Mouse (Mus musculus): Measurements from ENCODE around the gene Dcun1d4. TPM values are rescaled to one million over a fixed set of nuclear protein-coding genes. Genes with fewer than 3 reads are reported as not detected.

The Dcun1d4 gene
- polyA plus RNA-seq, 1 experiment from 2014 or later, result 2.9 TPM

GRCm38 (mm10) chr5:73553903-73554302 lies 73.1 kb downstream of the Dcun1d4 start:
- H3K9me3 ChIP-seq (replicated peaks), result no peaks in the 10 kb centered on the region
- H3K9ac ChIP-seq, result no peak overlapping the region
- no peak overlapping the region for H3K4me2 ChIP-seq
- peaks cover 3% of the 10 kb centered on the region; the same call in 1 of the 2 replicates for H3K36me3 ChIP-seq
- H3K4me1 ChIP-seq (replicated peaks), result no peaks in the 10 kb centered on the region
- no peak overlapping the region for H3K27ac ChIP-seq
- no peak overlapping the region for H3K4me3 ChIP-seq (replicated peaks)
- WGBS (ENCODE audit: insufficient replicate concordance), result 84% methylated on average over 11 of the region's 11 CpGs
- ATAC-seq (ENCODE audit: low read depth) (no peak), DNase-seq (no peak)
- H3K27me3 ChIP-seq, result no peaks in the 10 kb centered on the region

- Histone ChIP-seq H3K27ac (no peak overlapping the region), H3K4me1 (replicated peaks) (no peaks in the 10 kb centered on the region), H3K36me3 (peaks cover 3% of the 10 kb centered on the region; the same call in 1 of the 2 replicates), H3K4me3 (replicated peaks) (no peak overlapping the region), H3K4me2 (no peak overlapping the region), H3K27me3 (no peaks in the 10 kb centered on the region), H3K9ac (no peak overlapping the region), H3K9me3 (replicated peaks) (no peaks in the 10 kb centered on the region)
- ATAC-seq (ENCODE audit: low read depth), result no peak
- no peak for DNase-seq
- 69% methylated on average over 8 of the region's 8 CpGs for WGBS (ENCODE audit: insufficient replicate concordance)
Observed at GRCm38 (mm10) chr5:73555096-73555852, 74.5 kb downstream of the Dcun1d4 start.

GRCm38 (mm10) chr5:73556733-73557425 lies 76.1 kb downstream of the Dcun1d4 start:
- no peak overlapping the region for H3K9ac ChIP-seq
- ATAC-seq (ENCODE audit: low read depth), result no peak
- no peak overlapping the region for H3K4me2 ChIP-seq
- no peaks in the 10 kb centered on the region for H3K27me3 ChIP-seq
- no peaks in the 10 kb centered on the region for H3K9me3 ChIP-seq (replicated peaks)
- peaks cover 3% of the 10 kb centered on the region; the same call in 1 of the 2 replicates for H3K36me3 ChIP-seq
- no peak overlapping the region for H3K27ac ChIP-seq
- no peak for DNase-seq
- no peak overlapping the region for H3K4me3 ChIP-seq (replicated peaks)
- WGBS (ENCODE audit: insufficient replicate concordance), result 75% methylated on average over 12 of the region's 12 CpGs
- no peaks in the 10 kb centered on the region for H3K4me1 ChIP-seq (replicated peaks)

GRCm38 (mm10) chr5:73558756-73559155 lies 78.0 kb downstream of the Dcun1d4 start:
- no peaks in the 10 kb centered on the region for H3K27me3 ChIP-seq
- no peaks in the 10 kb centered on the region for H3K4me1 ChIP-seq (replicated peaks)
- H3K9ac ChIP-seq, result no peak overlapping the region
- no peak overlapping the region for H3K27ac ChIP-seq
- no peak overlapping the region for H3K4me2 ChIP-seq
- H3K36me3 ChIP-seq, result peaks cover 3% of the 10 kb centered on the region; the same call in 1 of the 2 replicates
- ATAC-seq (ENCODE audit: low read depth) (no peak), DNase-seq (no peak)
- H3K4me3 ChIP-seq (replicated peaks), result no peak overlapping the region
- no peaks in the 10 kb centered on the region for H3K9me3 ChIP-seq (replicated peaks)
- 68% methylated on average over 6 of the region's 6 CpGs for WGBS (ENCODE audit: insufficient replicate concordance)

GRCm38 (mm10) chr5:73564038-73564437 lies 83.2 kb downstream of the Dcun1d4 start:
- Histone ChIP-seq H3K4me2 (no peak overlapping the region), H3K36me3 (no peaks in the 10 kb centered on the region), H3K9ac (no peak overlapping the region), H3K9me3 (replicated peaks) (no peaks in the 10 kb centered on the region), H3K4me3 (replicated peaks) (no peak overlapping the region), H3K4me1 (replicated peaks) (no peaks in the 10 kb centered on the region), H3K27ac (no peak overlapping the region), H3K27me3 (no peaks in the 10 kb centered on the region)
- ATAC-seq (ENCODE audit: low read depth) (no peak), DNase-seq (no peak)
- 81% methylated on average over 6 of the region's 6 CpGs for WGBS (ENCODE audit: insufficient replicate concordance)

- no peaks in the 10 kb centered on the region for H3K4me1 ChIP-seq (replicated peaks)
- no peak overlapping the region for H3K27ac ChIP-seq
- no peak overlapping the region for H3K9ac ChIP-seq
- 63% methylated on average over 5 of the region's 5 CpGs for WGBS (ENCODE audit: insufficient replicate concordance)
- no peak for DNase-seq
- no peaks in the 10 kb centered on the region for H3K27me3 ChIP-seq
- no peaks in the 10 kb centered on the region for H3K9me3 ChIP-seq (replicated peaks)
- no peak for ATAC-seq (ENCODE audit: low read depth)
- H3K4me3 ChIP-seq (replicated peaks), result no peak overlapping the region
- no peak overlapping the region for H3K4me2 ChIP-seq
- no peaks in the 10 kb centered on the region for H3K36me3 ChIP-seq
Observed at GRCm38 (mm10) chr5:73566119-73566518, 85.3 kb downstream of the Dcun1d4 start.

GRCm38 (mm10) chr5:73566892-73567291 lies 86.1 kb downstream of the Dcun1d4 start:
- no peak overlapping the region for H3K27ac ChIP-seq
- H3K4me1 ChIP-seq (replicated peaks), result no peaks in the 10 kb centered on the region
- no peak for DNase-seq
- ATAC-seq (ENCODE audit: low read depth), result no peak
- WGBS (ENCODE audit: insufficient replicate concordance), result 62% methylated on average over 4 of the region's 4 CpGs
- no peaks in the 10 kb centered on the region for H3K36me3 ChIP-seq
- no peaks in the 10 kb centered on the region for H3K9me3 ChIP-seq (replicated peaks)
- H3K9ac ChIP-seq, result no peak overlapping the region
- no peak overlapping the region for H3K4me2 ChIP-seq
- H3K27me3 ChIP-seq, result no peaks in the 10 kb centered on the region
- H3K4me3 ChIP-seq (replicated peaks), result no peak overlapping the region

- no peak overlapping the region for H3K4me3 ChIP-seq (replicated peaks)
- no peak overlapping the region for H3K4me2 ChIP-seq
- ATAC-seq (ENCODE audit: low read depth), result no peak
- no peaks in the 10 kb centered on the region for H3K9me3 ChIP-seq (replicated peaks)
- no peak overlapping the region for H3K27ac ChIP-seq
- no peak overlapping the region for H3K9ac ChIP-seq
- DNase-seq, result no peak
- H3K27me3 ChIP-seq, result no peaks in the 10 kb centered on the region
- no peaks in the 10 kb centered on the region for H3K36me3 ChIP-seq
- H3K4me1 ChIP-seq (replicated peaks), result no peaks in the 10 kb centered on the region
- 56% methylated on average over 5 of the region's 5 CpGs for WGBS (ENCODE audit: insufficient replicate concordance)
Observed at GRCm38 (mm10) chr5:73569181-73569580, 88.4 kb downstream of the Dcun1d4 start.

GRCm38 (mm10) chr5:73571395-73572156 lies 90.8 kb downstream of the Dcun1d4 start:
- H3K4me2 ChIP-seq, result no peak overlapping the region
- H3K27ac ChIP-seq, result no peak overlapping the region
- H3K4me1 ChIP-seq (replicated peaks), result no peaks in the 10 kb centered on the region
- DNase-seq, result no peak
- H3K36me3 ChIP-seq, result no peaks in the 10 kb centered on the region
- H3K4me3 ChIP-seq (replicated peaks), result no peak overlapping the region
- H3K27me3 ChIP-seq, result no peaks in the 10 kb centered on the region
- no peak for ATAC-seq (ENCODE audit: low read depth)
- H3K9ac ChIP-seq, result no peak overlapping the region
- H3K9me3 ChIP-seq (replicated peaks), result no peaks in the 10 kb centered on the region
- WGBS (ENCODE audit: insufficient replicate concordance), result 76% methylated on average over 6 of the region's 6 CpGs

GRCm38 (mm10) chr5:73572846-73573245 lies 92.0 kb downstream of the Dcun1d4 start:
- no peaks in the 10 kb centered on the region for H3K27me3 ChIP-seq
- H3K4me3 ChIP-seq (replicated peaks), result no peak overlapping the region
- no peak overlapping the region for H3K27ac ChIP-seq
- no peak for DNase-seq
- H3K9me3 ChIP-seq (replicated peaks), result no peaks in the 10 kb centered on the region
- H3K4me1 ChIP-seq (replicated peaks), result no peaks in the 10 kb centered on the region
- WGBS (ENCODE audit: insufficient replicate concordance), result 82% methylated on average over 2 of the region's 2 CpGs
- no peak overlapping the region for H3K4me2 ChIP-seq
- H3K36me3 ChIP-seq, result no peaks in the 10 kb centered on the region
- no peak for ATAC-seq (ENCODE audit: low read depth)
- no peak overlapping the region for H3K9ac ChIP-seq

- no peaks in the 10 kb centered on the region for H3K9me3 ChIP-seq (replicated peaks)
- H3K4me3 ChIP-seq (replicated peaks), result no peak overlapping the region
- H3K9ac ChIP-seq, result no peak overlapping the region
- no peaks in the 10 kb centered on the region for H3K27me3 ChIP-seq
- H3K4me2 ChIP-seq, result no peak overlapping the region
- H3K4me1 ChIP-seq (replicated peaks), result no peaks in the 10 kb centered on the region
- H3K36me3 ChIP-seq, result no peaks in the 10 kb centered on the region
- ATAC-seq (ENCODE audit: low read depth) (no peak), DNase-seq (no peak)
- H3K27ac ChIP-seq, result no peak overlapping the region
- 68% methylated on average over 7 of the region's 7 CpGs for WGBS (ENCODE audit: insufficient replicate concordance)
Observed at GRCm38 (mm10) chr5:73573789-73574188, 93.0 kb downstream of the Dcun1d4 start.
